Mouse (Mus musculus): ENCODE measurements around the gene Dynlt1c. TPM values are rescaled to one million over a fixed set of nuclear protein-coding genes. Genes with fewer than 3 reads are reported as not detected.
"Not testable (repeated sequence)": the region's sequence is repeated elsewhere in the genome, so short reads cannot be mapped to it uniquely, and the experiment has no call there.

Dynlt1c gene
- polyA plus RNA-seq, 1 experiment: 5.2 TPM

DNA sequence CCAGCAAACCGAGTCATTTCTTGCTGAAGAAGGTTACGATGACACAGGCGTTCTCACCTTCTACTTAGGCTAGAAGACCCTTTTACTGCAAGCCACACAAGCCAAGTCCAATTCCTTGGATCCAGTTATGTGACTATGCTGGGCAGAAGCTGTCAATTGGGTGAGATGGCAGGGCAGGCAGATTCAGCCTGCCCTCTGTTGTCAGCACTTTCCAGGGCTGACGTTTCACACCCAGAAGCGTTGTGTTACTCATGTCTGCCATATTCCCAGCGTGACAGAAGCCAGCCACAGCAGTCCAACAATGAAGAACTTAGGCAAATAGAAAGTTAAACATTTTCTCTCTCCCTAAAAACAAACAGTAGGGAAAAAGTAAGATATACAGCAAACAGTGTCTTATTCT is 18.6 kb downstream of the Dynlt1c start:
- H3K4me1 ChIP-seq (ENCODE audit: control insufficient read depth, insufficient read depth, low read length); H3K4me3 ChIP-seq (ENCODE audit: insufficient read depth, low read depth, low read length); H3K27me3 ChIP-seq (replicated peaks; ENCODE audit: control insufficient read depth, insufficient read depth, low read length); H3K27ac ChIP-seq (ENCODE audit: insufficient read depth, low read depth, low read length); DNase-seq; H3K36me3 ChIP-seq (ENCODE audit: control insufficient read depth, insufficient read depth, low read length): not testable (repeated sequence)
- 77% methylated on average over 5 of the region's 6 CpGs for WGBS

DNA sequence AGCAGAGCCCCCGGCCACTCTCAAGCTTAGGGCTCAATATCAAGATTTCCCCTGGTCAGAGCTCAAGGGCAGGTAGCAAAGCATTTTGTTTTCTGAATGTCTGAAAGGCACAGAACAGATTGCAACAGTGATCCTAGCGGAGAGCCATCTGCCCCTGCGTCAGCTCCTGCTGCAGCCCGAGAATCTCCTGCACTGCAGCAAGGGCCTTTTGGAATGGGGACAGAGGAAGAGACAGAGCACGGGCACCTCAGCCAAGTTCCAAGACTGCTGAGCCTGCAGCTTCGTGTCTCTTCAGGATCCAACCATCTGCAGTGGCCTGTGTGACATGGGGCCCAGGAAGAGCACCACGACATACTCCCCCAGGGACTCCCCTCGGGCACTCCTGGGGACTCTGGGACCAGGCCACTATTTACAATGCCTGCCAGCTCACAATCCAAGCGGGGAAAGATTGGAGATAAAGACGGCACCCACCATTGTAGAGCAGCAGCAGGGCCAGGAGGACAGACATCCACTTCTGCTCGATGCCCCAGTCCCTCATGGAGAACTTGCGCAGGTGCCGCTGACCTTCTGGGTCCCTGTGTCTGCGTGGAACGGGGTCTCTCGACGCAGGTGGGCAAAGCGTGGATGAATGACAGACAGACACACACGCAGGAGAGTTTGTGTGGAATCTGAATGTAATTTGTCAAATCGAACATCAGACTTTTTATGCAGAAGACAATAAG is 19.4 kb downstream of the Dynlt1c start:
- not testable (repeated sequence) for H3K4me1 ChIP-seq (ENCODE audit: control insufficient read depth, insufficient read depth, low read length); H3K27me3 ChIP-seq (replicated peaks; ENCODE audit: control insufficient read depth, insufficient read depth, low read length); DNase-seq; H3K27ac ChIP-seq (ENCODE audit: insufficient read depth, low read depth, low read length); H3K36me3 ChIP-seq (ENCODE audit: control insufficient read depth, insufficient read depth, low read length); H3K4me3 ChIP-seq (ENCODE audit: insufficient read depth, low read depth, low read length)
- 76% methylated on average over 18 of the region's 20 CpGs for WGBS

DNA sequence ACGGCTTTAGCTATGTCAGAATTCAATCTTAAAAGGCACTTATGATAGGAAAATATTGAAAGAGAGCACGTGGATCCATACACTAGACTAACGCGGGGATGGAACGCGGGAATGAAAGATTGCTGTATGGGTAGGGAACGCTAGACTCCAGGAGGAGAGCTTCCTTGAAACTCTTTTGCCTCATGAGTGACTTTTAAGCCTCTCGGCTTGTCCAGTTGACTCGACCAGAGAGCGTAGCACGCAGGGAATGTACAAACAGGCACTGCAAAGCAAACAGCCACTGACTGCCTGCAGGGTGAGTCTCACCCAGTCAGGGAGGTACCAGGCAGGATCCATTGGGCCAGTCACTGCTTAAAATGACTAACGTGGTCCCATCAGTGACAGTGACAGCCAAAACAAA is 20.5 kb downstream of the Dynlt1c start:
- H3K27ac ChIP-seq (ENCODE audit: insufficient read depth, low read depth, low read length); H3K4me1 ChIP-seq (ENCODE audit: control insufficient read depth, insufficient read depth, low read length); H3K4me3 ChIP-seq (ENCODE audit: insufficient read depth, low read depth, low read length); H3K36me3 ChIP-seq (ENCODE audit: control insufficient read depth, insufficient read depth, low read length); DNase-seq; H3K27me3 ChIP-seq (replicated peaks; ENCODE audit: control insufficient read depth, insufficient read depth, low read length): not testable (repeated sequence)
- 84% methylated on average over 11 of the region's 12 CpGs for WGBS

DNA sequence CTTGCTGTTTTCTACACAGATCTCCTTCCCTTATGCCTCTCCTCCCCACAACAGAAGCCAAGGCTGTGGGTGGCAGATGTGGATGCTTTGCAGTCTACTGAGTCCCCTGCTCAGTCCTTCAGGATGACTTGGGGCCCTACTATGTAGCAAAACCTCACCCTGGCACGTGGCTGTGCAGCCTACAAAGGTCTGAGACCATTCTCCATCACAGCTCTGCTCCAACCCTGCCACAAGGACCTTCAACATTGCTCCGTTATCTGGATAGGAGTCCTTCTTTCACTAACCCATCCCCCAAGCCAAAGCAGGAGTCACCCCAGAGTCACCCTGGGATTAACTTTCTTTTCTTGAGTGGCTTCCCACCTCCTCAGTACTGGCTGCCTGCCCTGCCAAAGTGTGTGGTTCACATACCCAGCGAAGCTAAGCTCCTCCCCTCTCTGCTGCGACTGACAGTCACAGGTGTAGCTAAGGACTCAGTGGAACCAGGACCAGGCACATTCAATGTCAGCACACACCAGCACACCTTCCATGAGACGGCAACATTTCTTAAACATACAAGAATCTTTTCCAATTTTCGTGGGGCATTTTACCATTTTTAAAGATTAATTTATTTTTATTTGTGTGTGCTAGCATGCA is 23.6 kb downstream of the Dynlt1c start:
- H3K27me3 ChIP-seq (replicated peaks; ENCODE audit: control insufficient read depth, insufficient read depth, low read length); DNase-seq; H3K4me3 ChIP-seq (ENCODE audit: insufficient read depth, low read depth, low read length); H3K36me3 ChIP-seq (ENCODE audit: control insufficient read depth, insufficient read depth, low read length); H3K27ac ChIP-seq (ENCODE audit: insufficient read depth, low read depth, low read length); H3K4me1 ChIP-seq (ENCODE audit: control insufficient read depth, insufficient read depth, low read length): not testable (repeated sequence)
- 62% methylated on average over 2 of the region's 6 CpGs for WGBS

DNA sequence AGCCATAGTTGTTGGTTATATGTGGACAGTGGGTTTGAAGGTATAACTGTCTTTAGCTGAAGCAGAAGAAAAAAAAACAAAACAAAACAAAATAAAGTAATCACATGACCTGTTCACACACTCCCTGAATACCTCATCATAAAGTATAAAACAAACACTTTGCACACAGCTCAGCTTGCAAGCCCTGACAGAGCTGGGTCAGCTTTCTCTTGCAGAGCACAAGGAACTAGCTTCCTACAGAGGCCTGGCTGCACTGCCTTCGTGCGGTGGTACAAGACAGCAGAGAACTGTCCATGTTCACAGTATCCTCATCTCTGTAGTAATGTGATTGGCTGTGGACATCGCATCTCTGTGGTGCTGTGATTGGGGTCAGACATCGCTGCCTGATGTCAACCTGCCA is 28.9 kb downstream of the Dynlt1c start:
- H3K36me3 ChIP-seq (ENCODE audit: control insufficient read depth, insufficient read depth, low read length); H3K27me3 ChIP-seq (replicated peaks; ENCODE audit: control insufficient read depth, insufficient read depth, low read length); DNase-seq; H3K27ac ChIP-seq (ENCODE audit: insufficient read depth, low read depth, low read length); H3K4me1 ChIP-seq (ENCODE audit: control insufficient read depth, insufficient read depth, low read length); H3K4me3 ChIP-seq (ENCODE audit: insufficient read depth, low read depth, low read length): not testable (repeated sequence)
- WGBS: 76% methylated on average over 4 of the region's 4 CpGs

DNA sequence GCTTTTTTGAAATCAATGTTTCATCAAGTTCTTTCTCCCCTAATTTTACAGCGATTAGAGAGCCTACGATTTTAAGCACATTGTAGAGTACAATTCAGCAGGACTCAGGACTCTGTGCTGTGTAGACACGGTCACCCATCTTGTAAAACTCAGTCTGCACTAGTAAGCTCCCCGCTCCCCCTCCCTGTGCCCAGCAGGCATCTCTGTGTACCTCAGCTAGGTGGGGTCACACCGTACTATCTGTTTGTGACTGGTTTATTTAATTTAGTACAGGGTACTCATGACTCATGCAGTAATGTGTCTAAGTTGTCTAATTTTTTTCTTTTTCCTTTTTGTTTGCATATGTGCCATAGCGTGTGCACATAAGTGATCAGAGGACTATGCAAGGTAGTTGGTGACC is 31.4 kb downstream of the Dynlt1c start:
- not testable (repeated sequence) for H3K4me1 ChIP-seq (ENCODE audit: control insufficient read depth, insufficient read depth, low read length); H3K36me3 ChIP-seq (ENCODE audit: control insufficient read depth, insufficient read depth, low read length); H3K4me3 ChIP-seq (ENCODE audit: insufficient read depth, low read depth, low read length); DNase-seq; H3K27ac ChIP-seq (ENCODE audit: insufficient read depth, low read depth, low read length); H3K27me3 ChIP-seq (replicated peaks; ENCODE audit: control insufficient read depth, insufficient read depth, low read length)
- WGBS: 93% methylated on average over 6 of the region's 6 CpGs

DNA sequence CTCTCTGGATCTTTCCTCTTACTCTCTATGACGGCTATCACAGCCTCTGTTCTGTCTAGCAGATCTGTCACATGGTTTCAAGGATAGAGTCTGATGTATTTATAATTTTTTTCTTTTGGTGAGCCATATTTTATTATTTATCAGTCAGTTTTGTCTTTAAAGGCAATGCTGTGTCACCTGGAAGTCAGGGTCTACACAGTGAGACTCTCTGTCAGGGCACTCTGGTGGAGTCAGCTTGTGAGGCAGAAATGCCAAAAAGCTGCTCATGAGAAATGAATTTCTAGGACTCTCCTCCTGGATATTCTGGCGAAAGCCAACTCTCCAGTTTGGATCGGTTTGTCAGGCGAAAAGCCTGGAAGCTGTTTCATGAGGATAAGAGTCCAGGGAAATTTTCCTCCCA is 34.3 kb downstream of the Dynlt1c start:
- WGBS: 96% methylated on average over 2 of the region's 4 CpGs
- H3K27ac ChIP-seq (ENCODE audit: insufficient read depth, low read depth, low read length); H3K27me3 ChIP-seq (replicated peaks; ENCODE audit: control insufficient read depth, insufficient read depth, low read length); DNase-seq; H3K4me1 ChIP-seq (ENCODE audit: control insufficient read depth, insufficient read depth, low read length); H3K4me3 ChIP-seq (ENCODE audit: insufficient read depth, low read depth, low read length); H3K36me3 ChIP-seq (ENCODE audit: control insufficient read depth, insufficient read depth, low read length): not testable (repeated sequence)

DNA sequence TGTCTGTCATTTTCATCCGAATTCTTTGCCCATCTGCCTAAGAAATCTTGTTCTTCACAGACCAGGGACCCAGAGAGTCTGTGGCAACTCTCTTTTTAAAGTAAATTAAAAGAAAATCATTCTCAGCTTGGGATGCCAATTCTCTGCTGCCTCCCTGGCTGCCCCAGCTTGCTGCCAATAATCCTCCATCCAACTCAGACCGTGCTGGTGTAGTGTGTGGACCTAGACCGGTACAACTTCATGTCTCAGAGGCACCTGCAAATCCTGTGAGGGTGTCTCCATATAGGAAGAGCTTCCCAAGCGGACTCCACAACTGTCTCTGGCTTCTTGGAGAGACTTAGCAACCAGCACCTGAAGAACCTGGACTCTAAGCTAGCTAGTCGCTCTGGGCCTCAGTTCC is 35.4 kb downstream of the Dynlt1c start:
- no peak for TF ChIP-seq CTCF (conservative IDR thresholded peaks at IDR 0.05; ENCODE audit: insufficient read depth, insufficient read length, low read depth, low read length)
- TF ChIP-seq POLR2A (IDR thresholded peaks at IDR 0.05; ENCODE audit: low read depth, low read length): no peak
- Histone ChIP-seq H3K27ac (ENCODE audit: insufficient read depth, low read depth, low read length) (no peak overlapping the region), H3K36me3 (ENCODE audit: control insufficient read depth, insufficient read depth, low read length) (no peaks in the 10 kb centered on the region), H3K27me3 (replicated peaks; ENCODE audit: control insufficient read depth, insufficient read depth, low read length) (no peaks in the 10 kb centered on the region), H3K4me3 (ENCODE audit: insufficient read depth, low read depth, low read length) (no peak overlapping the region), H3K4me1 (ENCODE audit: control insufficient read depth, insufficient read depth, low read length) (no peaks in the 10 kb centered on the region)
- DNase-seq: no peak
- 87% methylated on average over 5 of the region's 5 CpGs for WGBS

DNA sequence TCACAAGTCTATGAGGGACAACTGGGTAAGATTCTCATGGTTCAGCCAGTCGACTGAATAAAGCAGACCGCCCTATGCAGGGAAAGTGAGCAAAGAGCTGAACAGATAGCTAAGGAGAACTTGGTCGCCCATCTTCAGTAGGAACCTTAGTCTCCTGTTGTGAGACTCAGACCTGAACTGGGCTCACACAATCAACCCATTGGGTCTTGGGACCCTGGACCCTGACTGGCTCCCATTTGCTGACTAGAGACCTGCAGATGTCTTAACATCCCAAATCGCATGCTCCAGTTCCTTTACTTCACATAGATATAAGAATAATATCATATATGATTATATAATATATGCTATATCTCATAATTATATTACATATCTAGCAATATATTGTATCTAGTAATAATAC is 36.0 kb downstream of the Dynlt1c start:
- H3K27ac ChIP-seq (ENCODE audit: insufficient read depth, low read depth, low read length); H3K4me3 ChIP-seq (ENCODE audit: insufficient read depth, low read depth, low read length); DNase-seq; H3K36me3 ChIP-seq (ENCODE audit: control insufficient read depth, insufficient read depth, low read length); H3K4me1 ChIP-seq (ENCODE audit: control insufficient read depth, insufficient read depth, low read length); H3K27me3 ChIP-seq (replicated peaks; ENCODE audit: control insufficient read depth, insufficient read depth, low read length): not testable (repeated sequence)
- WGBS: 98% methylated on average over 4 of the region's 4 CpGs

DNA sequence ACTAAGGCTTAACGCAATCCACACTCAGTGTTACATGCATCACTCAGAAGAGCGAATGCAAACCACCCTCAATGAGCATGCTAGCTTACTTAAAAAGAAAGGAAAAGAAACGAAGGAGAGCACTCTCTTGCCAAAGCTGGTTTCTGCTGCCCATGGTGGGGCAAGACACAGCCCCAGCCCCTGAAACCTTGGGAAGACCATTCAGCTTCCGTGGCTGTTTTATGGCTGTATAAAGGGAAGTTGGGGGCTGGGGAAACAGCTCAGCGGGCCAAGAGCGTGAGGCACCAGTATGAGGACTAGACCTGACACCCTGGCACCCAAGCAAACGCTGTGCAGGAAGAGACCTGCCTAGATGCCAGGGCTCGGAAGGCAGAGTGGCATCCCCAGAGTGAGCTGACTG is 37.0 kb downstream of the Dynlt1c start:
- not testable (repeated sequence) for H3K27ac ChIP-seq (ENCODE audit: insufficient read depth, low read depth, low read length); DNase-seq; H3K4me3 ChIP-seq (ENCODE audit: insufficient read depth, low read depth, low read length); H3K4me1 ChIP-seq (ENCODE audit: control insufficient read depth, insufficient read depth, low read length); H3K36me3 ChIP-seq (ENCODE audit: control insufficient read depth, insufficient read depth, low read length); H3K27me3 ChIP-seq (replicated peaks; ENCODE audit: control insufficient read depth, insufficient read depth, low read length)
- 80% methylated on average over 8 of the region's 8 CpGs for WGBS

DNA sequence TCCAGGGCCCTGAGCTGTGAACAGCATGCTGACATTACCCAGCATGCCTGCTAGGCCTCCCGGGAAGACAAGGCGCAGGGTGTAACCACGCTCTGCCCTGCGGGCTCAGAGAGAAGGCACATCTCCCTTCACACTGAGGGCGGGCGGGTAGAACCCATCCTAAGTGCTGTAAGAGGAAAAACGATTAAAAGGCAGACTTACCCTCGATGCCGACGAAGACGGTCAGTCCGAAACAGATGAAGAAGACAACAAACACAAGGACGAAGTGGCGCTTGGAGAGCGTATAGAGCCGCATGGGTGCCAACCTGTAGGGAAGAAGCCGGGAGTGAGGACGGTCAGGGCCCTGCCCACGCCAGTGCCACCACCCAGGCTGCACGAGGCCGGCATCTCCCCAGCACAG is 38.0 kb downstream of the Dynlt1c start:
- WGBS: 93% methylated on average over 17 of the region's 21 CpGs
- not testable (repeated sequence) for H3K36me3 ChIP-seq (ENCODE audit: control insufficient read depth, insufficient read depth, low read length); H3K27ac ChIP-seq (ENCODE audit: insufficient read depth, low read depth, low read length); H3K4me3 ChIP-seq (ENCODE audit: insufficient read depth, low read depth, low read length); H3K27me3 ChIP-seq (replicated peaks; ENCODE audit: control insufficient read depth, insufficient read depth, low read length); DNase-seq; H3K4me1 ChIP-seq (ENCODE audit: control insufficient read depth, insufficient read depth, low read length)
